Mouse (Mus musculus) frontal cortex, postnatal 14 days (tissue): Measurements from ENCODE around the gene 1700092M07Rik.
"Not testable (repeated sequence)": the region's sequence is repeated elsewhere in the genome, so short reads cannot be mapped to it uniquely, and the experiment has no call there.

Experiments used
- DNase-seq, 2 experiments: peaks; one replicate each; pipeline ENCODE4 v3.0.0; 2022; ENCODE audit warnings: low spot score in 2 of 2

The 1700092M07Rik gene

DNA sequence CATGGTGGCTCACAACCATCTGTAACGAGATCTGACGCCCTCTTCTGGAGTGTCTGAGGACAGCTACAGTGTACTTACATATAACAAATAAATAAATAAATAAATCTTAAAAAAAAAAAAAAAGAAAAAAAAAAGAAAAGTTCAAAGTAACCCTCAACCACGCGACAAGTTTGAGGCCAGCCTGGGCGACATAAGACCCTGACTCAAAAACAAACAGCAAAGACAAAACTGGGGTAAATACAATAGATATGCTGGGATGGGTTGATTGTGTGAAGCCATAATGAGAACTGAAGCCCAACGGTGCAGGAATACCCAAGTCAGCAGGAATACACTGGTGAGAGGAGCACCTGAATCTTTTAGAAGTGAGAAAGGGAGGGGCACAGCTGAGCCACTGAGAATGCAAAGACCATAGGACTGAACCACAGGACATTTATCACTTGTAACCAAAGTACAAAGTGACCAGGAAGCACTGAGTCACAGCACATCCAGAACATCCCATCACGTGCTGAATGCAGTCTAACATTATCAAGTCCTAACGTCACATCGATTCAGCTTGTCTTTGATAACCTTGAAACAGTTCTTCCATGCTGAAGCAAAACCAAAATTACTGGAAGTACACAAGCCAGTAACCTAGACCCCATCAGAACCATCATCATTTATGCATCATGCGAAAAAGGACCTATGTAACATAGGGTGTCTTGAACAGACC, 23.6 kb upstream of the 1700092M07Rik start:
- no peak for DNase-seq

- DNase-seq, result no peak
These were observed 22.2 kb upstream of the 1700092M07Rik start for GRCm38 (mm10) chr19:8718357-8718756.

- DNase-seq, result not testable (repeated sequence)
These were observed 21.5 kb upstream of the 1700092M07Rik start for GRCm38 (mm10) chr19:8719037-8719436.

DNA sequence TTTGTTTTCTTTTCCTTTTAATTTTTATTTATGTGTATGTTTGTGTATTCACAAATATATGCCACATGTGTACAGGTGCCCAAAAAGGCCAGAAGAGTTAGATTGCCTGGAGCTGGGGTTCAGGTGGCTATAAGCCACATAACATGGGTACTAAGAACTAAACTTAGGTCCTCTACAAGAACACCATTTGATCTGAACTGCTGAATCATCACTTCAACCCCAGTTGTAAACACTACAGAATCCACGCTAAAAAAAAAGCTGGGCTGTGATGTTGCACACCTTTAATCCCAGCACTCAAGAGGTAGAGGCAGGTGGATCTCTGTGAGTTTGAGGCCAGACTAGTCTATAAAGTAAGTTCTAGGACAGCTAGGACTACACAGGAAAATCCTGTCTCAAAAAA, 19.1 kb upstream of the 1700092M07Rik start:
- DNase-seq, result no peak

DNA sequence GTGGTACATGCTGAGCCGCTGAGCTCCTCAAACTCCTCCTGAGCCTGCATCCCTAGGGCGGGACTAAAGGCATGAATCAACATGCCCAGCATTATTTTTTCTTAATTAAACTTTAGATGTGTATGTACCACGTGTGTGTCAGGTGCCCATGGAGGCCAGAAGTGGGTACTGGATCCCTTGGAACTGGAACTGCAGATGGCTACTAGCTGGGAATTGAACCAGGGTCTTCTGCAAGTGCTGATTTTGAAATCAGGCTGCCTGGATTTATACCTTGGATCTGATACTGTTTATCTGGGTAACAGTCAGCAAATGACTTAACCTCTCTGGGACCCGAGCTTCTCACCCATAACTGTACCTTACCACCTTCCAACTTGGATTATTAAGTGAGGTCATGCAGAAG, 18.5 kb upstream of the 1700092M07Rik start:
- DNase-seq, result no peak

GRCm38 (mm10) chr19:8722559-8722906, 18.0 kb upstream of the 1700092M07Rik start:
- no peak for DNase-seq

- DNase-seq, result peak; percentile 95 to 96
These were observed 17.5 kb upstream of the 1700092M07Rik start, which contains the start of gene Slc3a2 for GRCm38 (mm10) chr19:8722907-8723573. Gene Slc3a2, minus strand, starts transcription at chr19:8723369.

- DNase-seq, result no peak
These were observed 16.8 kb upstream of the 1700092M07Rik start for GRCm38 (mm10) chr19:8723574-8724346.

DNA sequence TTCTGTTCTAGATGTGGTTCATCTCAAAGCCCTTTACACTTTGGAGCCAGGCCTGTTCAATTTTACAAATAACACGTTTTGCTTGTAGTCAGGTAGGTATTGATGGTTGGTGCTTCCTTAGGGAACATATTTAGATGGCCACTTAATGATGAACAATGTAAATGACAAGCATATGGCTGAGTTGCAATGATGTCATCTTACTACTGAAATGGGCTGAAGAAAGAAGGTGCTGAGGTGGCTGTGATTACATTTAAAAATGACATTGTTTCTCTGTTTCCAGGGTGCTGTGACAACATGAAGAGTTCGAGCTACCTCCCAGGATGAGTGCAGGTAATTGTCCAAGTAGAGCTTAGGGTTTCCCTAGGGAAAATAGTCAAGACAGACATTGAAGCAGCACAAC, 16.1 kb upstream of the 1700092M07Rik start:
- DNase-seq, result no peak

DNA sequence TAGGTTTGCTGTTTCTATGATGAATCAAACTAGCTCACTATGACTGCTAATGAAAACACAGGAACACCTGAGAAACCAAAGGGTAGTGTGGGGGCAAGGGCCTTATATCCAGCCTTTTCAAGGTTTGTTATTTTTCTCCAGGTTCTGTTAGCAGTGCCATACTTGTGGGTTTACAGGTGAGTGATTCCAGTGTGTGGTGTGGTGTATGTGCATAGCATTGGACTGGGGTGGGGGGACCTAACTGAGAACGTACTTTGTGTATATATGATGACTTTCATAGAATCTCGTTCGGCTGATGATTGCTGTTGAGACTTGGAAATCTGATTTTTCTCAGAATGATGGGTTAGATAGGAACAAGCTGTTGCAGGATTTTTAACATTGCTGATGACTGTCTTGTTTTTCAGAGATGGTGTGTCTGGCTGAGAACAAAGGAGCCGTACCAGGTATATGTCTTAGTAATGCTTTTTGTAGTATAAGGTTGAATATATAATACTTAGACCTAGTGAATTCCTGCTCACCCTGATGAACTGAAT, 15.4 kb upstream of the 1700092M07Rik start:
- DNase-seq, result no peak

- DNase-seq, result no peak
These were observed 13.7 kb upstream of the 1700092M07Rik start for GRCm38 (mm10) chr19:8726609-8727390.

GRCm38 (mm10) chr19:8727495-8728114, 12.9 kb upstream of the 1700092M07Rik start:
- no peak for DNase-seq

GRCm38 (mm10) chr19:8728335-8729099, 12.0 kb upstream of the 1700092M07Rik start:
- not testable (repeated sequence) for DNase-seq

GRCm38 (mm10) chr19:8734334-8734733, 6.2 kb upstream of the 1700092M07Rik start:
- no peak for DNase-seq

- DNase-seq, result peak; percentile 85 to 86
These were observed 4.9 kb upstream of the 1700092M07Rik start, which contains the start of gene Wdr74 for GRCm38 (mm10) chr19:8735389-8736159. Gene Wdr74, plus strand, starts transcription at chr19:8735827.

DNA sequence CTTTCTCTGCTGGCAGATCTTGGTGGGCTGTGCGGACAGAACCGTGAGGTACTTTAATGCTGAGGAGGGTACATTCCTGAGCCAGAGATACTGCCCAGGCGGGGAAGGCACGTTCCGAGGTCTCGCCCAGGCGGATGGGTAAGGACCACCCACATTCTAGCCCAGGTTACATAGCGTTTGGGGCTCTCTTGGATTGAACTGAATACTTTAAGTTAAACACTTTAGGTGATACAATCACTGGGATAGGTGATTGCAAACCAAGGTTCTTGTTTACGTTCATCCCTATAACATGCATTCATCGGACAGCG, 4.4 kb upstream of the 1700092M07Rik start:
- DNase-seq, result no peak

GRCm38 (mm10) chr19:8738911-8739310, 1.6 kb upstream of the 1700092M07Rik start:
- no peak for DNase-seq

DNA sequence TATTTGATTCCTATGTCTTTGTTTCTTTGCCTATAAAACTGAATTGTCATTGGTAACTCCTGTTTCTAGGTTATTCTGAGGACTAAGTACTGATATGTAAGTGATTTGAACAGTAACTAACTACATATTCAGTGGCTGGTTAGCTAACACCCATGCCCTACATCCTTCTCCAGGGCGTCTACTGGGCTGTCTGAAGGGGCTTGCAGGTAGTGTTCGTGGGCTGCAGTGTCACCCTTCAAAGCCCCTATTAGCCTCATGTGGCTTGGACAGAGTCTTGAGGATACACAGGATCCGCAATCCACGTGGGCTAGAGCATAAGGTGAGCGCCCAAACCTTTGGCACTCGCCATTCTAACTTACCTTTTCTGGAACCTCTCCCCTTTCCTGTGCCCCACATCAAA, 872 bp upstream of the 1700092M07Rik start:
- DNase-seq, result no peak

DNA sequence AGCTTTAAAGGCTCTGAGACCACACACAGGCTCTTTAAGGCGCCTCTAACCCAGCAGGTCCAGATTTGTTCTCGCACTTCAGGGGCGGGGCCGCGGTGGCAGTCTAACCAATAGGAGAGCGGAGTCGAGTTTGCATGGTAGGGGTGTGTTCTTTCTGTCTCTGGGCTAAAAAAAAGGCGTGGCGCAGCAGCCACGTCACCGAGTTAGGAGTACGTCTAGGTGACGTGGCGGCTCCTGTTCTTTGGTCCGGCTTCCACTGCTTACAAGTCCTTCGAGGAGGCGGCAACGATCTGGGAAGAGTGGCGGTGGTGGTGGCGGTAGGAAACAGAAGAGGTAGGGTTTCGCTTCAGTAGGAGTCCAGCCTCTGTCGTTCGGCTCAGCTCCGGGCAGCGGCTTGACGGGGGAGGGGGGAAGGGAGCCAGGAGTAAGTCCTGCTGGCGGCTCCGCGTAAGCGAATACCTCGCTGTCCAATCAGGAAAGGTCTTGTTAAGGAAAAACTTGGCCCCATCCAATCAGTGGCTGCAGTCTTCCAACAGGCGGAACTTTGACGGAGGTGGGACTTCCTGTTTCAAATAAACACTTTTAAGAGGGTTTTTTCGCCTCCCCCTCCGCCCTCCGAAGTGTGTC, 838 bp downstream of the 1700092M07Rik start, which contains the start of gene Stx5a:
TSS of gene Stx5a (plus strand) at position 171 of the 627 bp plus-strand sequence.
- peak; percentile 93 to 95 for DNase-seq
